Comparison of ENCODE assay signal across 17 mouse cellular contexts in the genomic region with DNA sequence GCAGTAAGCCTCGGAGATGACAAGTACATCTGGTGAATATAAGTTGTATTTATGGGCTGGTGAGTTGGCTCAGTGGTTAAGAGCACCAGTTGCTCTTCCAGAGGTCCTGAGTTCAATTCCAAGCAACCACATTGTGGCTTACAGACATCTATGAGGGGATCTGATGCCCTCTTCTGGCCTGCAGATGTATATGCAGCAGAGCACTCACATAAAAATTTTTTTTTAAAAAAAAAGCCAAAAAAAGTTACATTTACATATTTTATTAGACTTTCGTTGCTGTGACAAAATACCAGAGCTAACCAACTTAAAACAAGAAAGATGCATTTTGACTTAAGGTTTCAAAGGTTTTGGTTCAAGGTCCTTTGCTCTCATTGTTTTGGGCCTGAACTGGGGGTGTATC. TPM values are rescaled to one million over a fixed set of nuclear protein-coding genes. Genes with fewer than 3 reads are reported as not detected.
A peak's percentile ranks its signal among the peaks of the same experiment; 100 is the strongest.
DNase-seq lines count a peak whose midpoint lies in the region; ATAC-seq and TF ChIP-seq lines count a peak whose summit lies in the region.
"Had no signal": no experiment of that assay in that cellular context is flagged by ENCODE, and none has a peak within 500 bp of the region (broad histone marks: within the 10 kb centered on the region; RNA-seq: fewer than 3 reads in every experiment).

No protein-coding gene starts in this region.

- H3K9me3 ChIP-seq in midbrain, embryonic 10.5 days (replicated peaks), result no peaks in the 10 kb centered on the region; the same call in 1 of the 2 replicates
- H3K9me3 ChIP-seq in forebrain, embryonic 14.5 days (replicated peaks; ENCODE audit: control insufficient read depth, low read length), result no peaks in the 10 kb centered on the region
- H3K9me3 ChIP-seq: intestine, embryonic 15.5 days; limb, embryonic 10.5 days; liver, embryonic 15.5 days had no signal

- in situ Hi-C loops in Patski (cut with MboI; ENCODE audit: low pct_unique_long_range_greater_than_20kb), result no loop called here

- no peak overlapping the region for H3K9ac ChIP-seq in forebrain, embryonic 14.5 days (ENCODE audit: low read length)
- H3K9ac ChIP-seq: heart, embryonic 13.5 days; intestine, embryonic 15.5 days; liver, embryonic 15.5 days had no signal

- ATAC-seq in Patski, result no peak
- no peak for ATAC-seq in forebrain, embryonic 14.5 days
- ATAC-seq: intestine, embryonic 15.5 days had no signal

- WGBS in midbrain, embryonic 10.5 days, result 78% methylated on average over 2 of the region's 2 CpGs
- WGBS in forebrain, embryonic 14.5 days, result 74% methylated on average over 2 of the region's 2 CpGs

- no peak for DNase-seq in layer of hippocampus, adult 2 months (ENCODE audit: low spot score in 2 of 2)
- DNase-seq in layer of hippocampus, adult 9-11 months, result no peak
- DNase-seq in 3T3-L1 (ENCODE audit: low read depth, low spot score) (peak; percentile 28), 416B (ENCODE audit: low read depth) (peak; percentile 63), Patski (ENCODE audit: low read depth, low spot score) (no peak)
- no peak for DNase-seq in midbrain, embryonic 10.5 days (ENCODE audit: low spot score)
- DNase-seq in forebrain, embryonic 14.5 days (ENCODE audit: low spot score), result no peak
- DNase-seq: cerebellum, adult 11 months; gastrocnemius, postnatal 36 days; layer of hippocampus, postnatal 36 days; midbrain, embryonic 14.5 days; right cerebral cortex, adult 18-20 months had no signal

- no peak overlapping the region for H3K27ac ChIP-seq in layer of hippocampus, adult 2 months
- no peak overlapping the region for H3K27ac ChIP-seq in midbrain, embryonic 10.5 days (replicated peaks)
- H3K27ac ChIP-seq in forebrain, embryonic 14.5 days (ENCODE audit: low read depth, low read length), result no peak overlapping the region
- H3K27ac ChIP-seq: heart, embryonic 13.5 days; intestine, embryonic 15.5 days; limb, embryonic 10.5 days; liver, embryonic 15.5 days; macrophage had no signal

- POLR2A ChIA-PET in Patski (lab: Charles Lee), result interaction anchor here (1.0 kb wide), 1 partner anchor 17 kb away, joined by 4 read pairs; a partner anchor contains a TSS

- CTCF ChIA-PET in Patski (lab: Charles Lee), result interaction anchor here (1.0 to 2.4 kb wide), 3 partner anchors 10 to 77 kb away, joined by 3 to 7 read pairs (median 4); no protein-coding TSS in a partner anchor

- TF ChIP-seq CTCF in layer of hippocampus, adult 2 months (conservative IDR thresholded peaks at IDR 0.05), result peak; percentile 68
- peak; percentile 40 for TF ChIP-seq CTCF in Patski (IDR thresholded peaks at IDR 0.05)

- H3K4me2 ChIP-seq in forebrain, embryonic 14.5 days (ENCODE audit: low read length), result no peak overlapping the region
- H3K4me2 ChIP-seq: heart, embryonic 13.5 days; intestine, embryonic 15.5 days; liver, embryonic 15.5 days had no signal

- H3K4me3 ChIP-seq in layer of hippocampus, adult 2 months, result no peak overlapping the region
- H3K4me3 ChIP-seq in midbrain, embryonic 10.5 days, result no peak overlapping the region
- H3K4me3 ChIP-seq in forebrain, embryonic 14.5 days (ENCODE audit: low read depth, low read length), result no peak overlapping the region
- H3K4me3 ChIP-seq: heart, embryonic 13.5 days; intestine, embryonic 15.5 days; limb, embryonic 10.5 days; liver, embryonic 15.5 days had no signal

- H3K36me3 ChIP-seq in midbrain, embryonic 10.5 days, result no peaks in the 10 kb centered on the region
- H3K36me3 ChIP-seq in forebrain, embryonic 14.5 days (ENCODE audit: control insufficient read depth, insufficient read depth, low read length), result no peaks in the 10 kb centered on the region
- H3K36me3 ChIP-seq: heart, embryonic 13.5 days; intestine, embryonic 15.5 days; limb, embryonic 10.5 days; liver, embryonic 15.5 days had no signal

- no peaks in the 10 kb centered on the region for H3K4me1 ChIP-seq in midbrain, embryonic 10.5 days
- H3K4me1 ChIP-seq in forebrain, embryonic 14.5 days (ENCODE audit: control insufficient read depth, insufficient read depth, low read length), result no peaks in the 10 kb centered on the region
- H3K4me1 ChIP-seq: intestine, embryonic 15.5 days; limb, embryonic 10.5 days; liver, embryonic 15.5 days had no signal

- H3K27me3 ChIP-seq in Patski, result no peaks in the 10 kb centered on the region
- H3K27me3 ChIP-seq in midbrain, embryonic 10.5 days (ENCODE audit: low read depth, poor library complexity, severe bottlenecking), result no peaks in the 10 kb centered on the region
- no peaks in the 10 kb centered on the region for H3K27me3 ChIP-seq in forebrain, embryonic 14.5 days (replicated peaks; ENCODE audit: control insufficient read depth, insufficient read depth, low read length)
- H3K27me3 ChIP-seq: heart, embryonic 13.5 days; intestine, embryonic 15.5 days; liver, embryonic 15.5 days had no signal

RNA-seq across cellular contexts. Expression of a gene that starts 17.5 kb away (rescaled TPM):
- total RNA-seq in layer of hippocampus, adult 2 months (2021), result 10 to 100 TPM; 94.6 to 99.3 TPM
- polyA plus RNA-seq in Patski (2021), result 1.3 TPM
- polyA plus RNA-seq in midbrain, embryonic 10.5 days (2016; fragmentation: Nextera tagmentation; extraction: Ambion mirVana), result 0.10 and 0.37 TPM in 2 replicates
- polyA plus RNA-seq in forebrain, embryonic 14.5 days (2014; fragmentation: Nextera tagmentation; extraction: Ambion mirVana), result 2.4 and 2.7 TPM in 2 replicates

RNA-seq across cellular contexts. Expression of a gene that starts 43.8 kb away (rescaled TPM):
- 10 to 100 TPM; 16.3 to 21.7 TPM for total RNA-seq in layer of hippocampus, adult 2 months (2021)
- 24.8 TPM for polyA plus RNA-seq in Patski (2021)
- 21.0 and 26.2 TPM in 2 replicates for polyA plus RNA-seq in midbrain, embryonic 10.5 days (2016; fragmentation: Nextera tagmentation; extraction: Ambion mirVana)
- 34.2 and 35.9 TPM in 2 replicates for polyA plus RNA-seq in forebrain, embryonic 14.5 days (2014; fragmentation: Nextera tagmentation; extraction: Ambion mirVana)

Comparison
In these comparisons a context has a peak if more than half of its experiments do, and no peak if none do; other contexts are left out.
1. DNase-seq: peak in 3T3-L1 (single experiment) and 416B (single experiment); none in layer of hippocampus, adult 2 months (0 of 2), layer of hippocampus, adult 9-11 months (single experiment), Patski (single experiment), midbrain, embryonic 10.5 days (single experiment) and forebrain, embryonic 14.5 days (single experiment).